Comparison of ENCODE assay signal across 8 mouse cellular contexts in genomic region chr5:110859013-110859650, GRCm38 (mm10). TPM values are rescaled to one million over a fixed set of nuclear protein-coding genes. Genes with fewer than 3 reads are reported as not detected.
DNase-seq lines count a peak whose midpoint lies in the region; ATAC-seq lines count a peak whose summit lies in the region.

No protein-coding gene starts in this region.

- no peak overlapping the region for H3K9ac ChIP-seq in neural tube, embryonic 13.5 days
- H3K9ac ChIP-seq in heart, embryonic 12.5 days = peak overlapping the region; percentile 14; the same call in 1 of the 2 replicates

- peak overlapping the region; percentile 30 for H3K4me2 ChIP-seq in neural tube, embryonic 13.5 days
- H3K4me2 ChIP-seq in heart, embryonic 12.5 days = peak overlapping the region; percentile 58

- no peaks in the 10 kb centered on the region for H3K4me1 ChIP-seq in neural tube, embryonic 13.5 days (replicated peaks)
- peaks cover 20% of the 10 kb centered on the region for H3K4me1 ChIP-seq in embryonic facial prominence, embryonic 10.5 days
- H3K4me1 ChIP-seq in heart, embryonic 12.5 days (replicated peaks) = peaks cover 14% of the 10 kb centered on the region

- H3K36me3 ChIP-seq in neural tube, embryonic 13.5 days = no peaks in the 10 kb centered on the region
- peaks cover 89% of the 10 kb centered on the region for H3K36me3 ChIP-seq in embryonic facial prominence, embryonic 10.5 days (replicated peaks)
- H3K36me3 ChIP-seq in heart, embryonic 12.5 days = peaks cover 31% of the 10 kb centered on the region

- 51% methylated on average over 13 of the region's 13 CpGs for WGBS in neural tube, embryonic 13.5 days
- 52% methylated on average over 13 of the region's 13 CpGs for WGBS in embryonic facial prominence, embryonic 10.5 days
- WGBS in heart, embryonic 12.5 days = 33% methylated on average over 13 of the region's 13 CpGs

- ATAC-seq in neural tube, embryonic 13.5 days (ENCODE audit: low read depth) = peak; percentile 56
- ATAC-seq in heart, embryonic 12.5 days (ENCODE audit: insufficient number of reproducible peaks, low FRiP score) = peak; percentile 72
- ATAC-seq in erythroblast, adult 5-6 weeks (replicated peaks; ENCODE audit: low FRiP score, poor library complexity, severe bottlenecking) = no peak

- no peaks in the 10 kb centered on the region for H3K27me3 ChIP-seq in neural tube, embryonic 13.5 days
- no peaks in the 10 kb centered on the region for H3K27me3 ChIP-seq in embryonic facial prominence, embryonic 10.5 days (replicated peaks; ENCODE audit: low read depth, poor library complexity, severe bottlenecking)
- no peaks in the 10 kb centered on the region for H3K27me3 ChIP-seq in heart, embryonic 12.5 days (replicated peaks)

- no peaks in the 10 kb centered on the region for H3K9me3 ChIP-seq in neural tube, embryonic 13.5 days
- no peaks in the 10 kb centered on the region for H3K9me3 ChIP-seq in embryonic facial prominence, embryonic 10.5 days
- no peaks in the 10 kb centered on the region for H3K9me3 ChIP-seq in heart, embryonic 12.5 days (replicated peaks)

- peak overlapping the region; percentile 78 for H3K27ac ChIP-seq in neural tube, embryonic 13.5 days (replicated peaks)
- peak overlapping the region; percentile 77 for H3K27ac ChIP-seq in embryonic facial prominence, embryonic 10.5 days (replicated peaks)
- peak overlapping the region; percentile 83 for H3K27ac ChIP-seq in heart, embryonic 12.5 days (ENCODE audit: poor library complexity, severe bottlenecking)

- no peak overlapping the region for H3K4me3 ChIP-seq in neural tube, embryonic 13.5 days
- H3K4me3 ChIP-seq in embryonic facial prominence, embryonic 10.5 days = 0 out of 2 replicates have a peak overlapping the region, but pooled peaks have one; percentile 23
- peak overlapping the region; percentile 28 for H3K4me3 ChIP-seq in heart, embryonic 12.5 days

- no peak for DNase-seq in neural tube, embryonic 10.5 days (ENCODE audit: extremely low spot score, low spot score)
- peak; percentile 32 for DNase-seq in embryonic facial prominence, embryonic 10.5 days (ENCODE audit: low spot score)
- DNase-seq in kidney, adult 9 months = peak; percentile 82
- DNase-seq in lung, postnatal 4 days = peak; percentile 66 to 78
- no peak for DNase-seq in cerebellum, adult 9-10 months

RNA-seq across cellular contexts. Expression of gene Chek2, which starts 19.4 kb away (rescaled TPM):
- 5.4 and 7.2 TPM in 2 replicates for polyA plus RNA-seq in neural tube, embryonic 13.5 days (2015; fragmentation: Nextera tagmentation; extraction: Ambion mirVana)
- 40.4 and 44.0 TPM in 2 replicates for polyA plus RNA-seq in embryonic facial prominence, embryonic 10.5 days (2016; fragmentation: Nextera tagmentation; extraction: Ambion mirVana)
- polyA plus RNA-seq in heart, embryonic 12.5 days (2016; fragmentation: Nextera tagmentation; extraction: Ambion mirVana) = 18.4 and 19.4 TPM in 2 replicates
- 70.4 and 71.9 TPM in 2 replicates for total RNA-seq in erythroblast, adult 5-6 weeks (2015; ENCODE audit: low replicate concordance)
- total RNA-seq in erythroblast, adult 5-6 weeks (2017; ENCODE audit: low replicate concordance) = 86.9 and 122 TPM in 2 replicates

RNA-seq across cellular contexts. Expression of gene Hscb, which starts 19.6 kb away (rescaled TPM):
- polyA plus RNA-seq in neural tube, embryonic 13.5 days (2015; fragmentation: Nextera tagmentation; extraction: Ambion mirVana) = 11.0 and 16.5 TPM in 2 replicates
- polyA plus RNA-seq in embryonic facial prominence, embryonic 10.5 days (2016; fragmentation: Nextera tagmentation; extraction: Ambion mirVana) = 27.2 and 32.3 TPM in 2 replicates
- polyA plus RNA-seq in heart, embryonic 12.5 days (2016; fragmentation: Nextera tagmentation; extraction: Ambion mirVana) = 32.3 and 33.4 TPM in 2 replicates
- total RNA-seq in erythroblast, adult 5-6 weeks (2015; ENCODE audit: low replicate concordance) = 121 and 159 TPM in 2 replicates
- 133 and 153 TPM in 2 replicates for total RNA-seq in erythroblast, adult 5-6 weeks (2017; ENCODE audit: low replicate concordance)

RNA-seq across cellular contexts. Expression of gene Ttc28, which starts 20.5 kb away (rescaled TPM):
- 18.7 and 22.1 TPM in 2 replicates for polyA plus RNA-seq in neural tube, embryonic 13.5 days (2015; fragmentation: Nextera tagmentation; extraction: Ambion mirVana)
- polyA plus RNA-seq in embryonic facial prominence, embryonic 10.5 days (2016; fragmentation: Nextera tagmentation; extraction: Ambion mirVana) = 12.8 and 13.3 TPM in 2 replicates
- 10.3 and 12.1 TPM in 2 replicates for polyA plus RNA-seq in heart, embryonic 12.5 days (2016; fragmentation: Nextera tagmentation; extraction: Ambion mirVana)
- 0.63 and 2.5 TPM in 2 replicates for total RNA-seq in erythroblast, adult 5-6 weeks (2015; ENCODE audit: low replicate concordance)
- total RNA-seq in erythroblast, adult 5-6 weeks (2017; ENCODE audit: low replicate concordance) = 0.51 and 1.5 TPM in 2 replicates

RNA-seq across cellular contexts. Expression of gene Ulk1, which starts 49.2 kb away (rescaled TPM):
- polyA plus RNA-seq in neural tube, embryonic 13.5 days (2015; fragmentation: Nextera tagmentation; extraction: Ambion mirVana) = 30.3 and 33.1 TPM in 2 replicates
- polyA plus RNA-seq in embryonic facial prominence, embryonic 10.5 days (2016; fragmentation: Nextera tagmentation; extraction: Ambion mirVana) = 25.6 and 27.4 TPM in 2 replicates
- 17.4 TPM in 2 replicates for polyA plus RNA-seq in heart, embryonic 12.5 days (2016; fragmentation: Nextera tagmentation; extraction: Ambion mirVana)
- 282 and 363 TPM in 2 replicates for total RNA-seq in erythroblast, adult 5-6 weeks (2015; ENCODE audit: low replicate concordance)
- 327 and 394 TPM in 2 replicates for total RNA-seq in erythroblast, adult 5-6 weeks (2017; ENCODE audit: low replicate concordance)

Comparison
In these comparisons a context has a peak if more than half of its experiments do, and no peak if none do; other contexts are left out.
1. DNase-seq: peak in embryonic facial prominence, embryonic 10.5 days (single experiment), kidney, adult 9 months (single experiment) and lung, postnatal 4 days (2 of 2); none in neural tube, embryonic 10.5 days (single experiment) and cerebellum, adult 9-10 months (single experiment).
2. Peak in every context shown above with its lines, with median percentiles within 50 percentile points of each other: H3K27ac ChIP-seq.